Mouse (Mus musculus) heart, embryonic 15.5 days (tissue): ENCODE data around the gene 1700019N19Rik. TPM values are rescaled to one million over a fixed set of nuclear protein-coding genes. Genes with fewer than 3 reads are reported as not detected.
A peak's percentile ranks its signal among the peaks of the same experiment; 100 is the strongest.

ENCODE experiments used
- ATAC-seq: fragments of 200-750 bp; cut with Nextera tagmentation; replicated peaks from 2 replicates; pipeline ENCODE4 v1.8.0; 2017; ENCODE audit warnings: low read depth, moderate TSS enrichment; ENCODE audit not compliant: insufficient number of reproducible peaks, insufficient read depth, low FRiP score
- H3K27ac ChIP-seq: fragments of 300-500 bp; sonication (generic); 2 replicates; pipeline ENCODE4 v1.5.1; 2015; ENCODE audit warnings: mild to moderate bottlenecking, inconsistent platforms
- H3K27me3 ChIP-seq: fragments of 300-500 bp; sonication (generic); 2 replicates; pipeline ENCODE4 v1.6.1; 2015; ENCODE audit warnings: inconsistent platforms
- H3K36me3 ChIP-seq: fragments of 300-500 bp; sonication (generic); 2 replicates; pipeline ENCODE4 v1.6.1; 2015; ENCODE audit warnings: mild to moderate bottlenecking, inconsistent platforms
- H3K4me1 ChIP-seq: fragments of 300-500 bp; sonication (generic); replicated peaks from 2 replicates; pipeline ENCODE4 v1.6.1; 2015; ENCODE audit warnings: inconsistent platforms
- H3K4me2 ChIP-seq: fragments of 300-500 bp; sonication (generic); 2 replicates; pipeline ENCODE4 v1.6.1; 2015; ENCODE audit warnings: inconsistent platforms, mild to moderate bottlenecking, moderate library complexity
- H3K4me3 ChIP-seq: fragments of 300-500 bp; sonication (generic); 2 replicates; pipeline ENCODE4 v1.5.1; 2015; ENCODE audit warnings: mild to moderate bottlenecking, inconsistent platforms
- H3K9ac ChIP-seq: fragments of 300-500 bp; sonication (generic); 2 replicates; pipeline ENCODE4 v1.6.1; 2015; ENCODE audit warnings: mild to moderate bottlenecking, inconsistent platforms
- H3K9me3 ChIP-seq: fragments of 300-500 bp; sonication (generic); replicated peaks from 2 replicates; pipeline ENCODE4 v1.6.1; 2016; ENCODE audit warnings: inconsistent platforms
- WGBS: fragments of 180-500 bp; shearing (Covaris S2); methylation state at CpG from one replicate; pipeline ENCODE4 v1.1.7; 2015; ENCODE audit warnings: mixed read lengths; 5-methylcytosine and 5-hydroxymethylcytosine counted together
- polyA plus RNA-seq: library from polyadenylated mRNA; unstranded; fragments of >200 nt; fragmentation: Nextera tagmentation; extraction: Ambion mirVana; gene quantifications from 2 replicates; pipeline ENCODE4 v1.2.1, GENCODE M21; 2015

1700019N19Rik gene
- not detected in 2 replicates for polyA plus RNA-seq

DNA sequence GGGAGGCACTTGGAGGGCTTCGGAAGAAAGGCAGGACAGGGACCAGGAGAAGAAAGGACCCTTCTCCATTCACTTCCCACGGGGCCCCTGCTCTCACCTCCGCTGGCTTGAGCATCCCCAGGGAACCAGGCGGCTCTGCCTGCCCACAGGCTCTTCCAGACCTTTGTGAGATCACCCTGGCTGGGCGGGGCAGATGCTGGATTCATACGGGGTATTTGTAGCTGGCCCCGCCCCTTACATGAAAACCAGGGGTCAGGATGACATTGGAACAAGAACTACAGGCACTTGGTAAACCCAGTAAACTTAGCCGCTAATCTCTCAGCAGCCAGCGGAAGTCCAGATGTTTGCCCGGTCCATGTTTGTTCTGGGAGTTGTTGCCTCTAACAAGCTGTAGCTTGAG lies at the start of gene 1700019N19Rik:
TSS of gene 1700019N19Rik (minus strand) at position 178 of the 400 bp plus-strand sequence.
- ATAC-seq = no peak
- WGBS = 39% methylated on average over 10 of the region's 10 CpGs
- H3K27me3 ChIP-seq = no peaks in the 10 kb centered on the region
- no peak within 1 kb of the TSS for H3K27ac ChIP-seq
- peaks cover 5% of the 10 kb centered on the region for H3K36me3 ChIP-seq
- 0 out of 2 replicates have a peak, but pooled peaks cover 2% of the 10 kb centered on the region for H3K4me1 ChIP-seq
- no peaks in the 10 kb centered on the region for H3K9me3 ChIP-seq
- H3K4me2 ChIP-seq = no peak within 1 kb of the TSS
- no peak within 1 kb of the TSS for H3K9ac ChIP-seq
- H3K4me3 ChIP-seq = no peak within 1 kb of the TSS

DNA sequence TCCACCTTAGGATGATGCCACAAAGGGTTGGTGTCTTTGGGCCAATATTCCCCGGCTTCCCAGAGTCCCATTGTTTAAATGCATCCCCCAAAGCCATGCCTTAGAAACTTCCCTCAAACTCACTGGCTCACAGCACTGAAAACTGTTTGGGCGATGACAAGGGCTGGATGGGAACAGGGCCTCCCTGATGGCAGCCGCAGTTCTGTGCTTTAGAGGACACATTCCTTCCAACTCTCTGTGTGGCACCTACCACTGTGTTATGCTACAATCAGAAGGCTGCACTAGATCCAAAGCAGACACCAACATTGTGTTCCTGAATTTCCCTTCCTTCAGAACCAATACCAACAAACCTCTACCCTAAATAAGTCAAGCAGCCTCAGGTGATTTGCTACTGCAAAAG lies 49.3 kb upstream of the 1700019N19Rik start:
- 0 out of 2 replicates have a peak, but pooled peaks have one; percentile 34 for ATAC-seq
- H3K27me3 ChIP-seq = no peaks in the 10 kb centered on the region
- peak overlapping the region; percentile 81 for H3K27ac ChIP-seq
- no peak overlapping the region for H3K9ac ChIP-seq
- H3K4me3 ChIP-seq = no peak overlapping the region
- H3K4me2 ChIP-seq = no peak overlapping the region
- H3K36me3 ChIP-seq = no peaks in the 10 kb centered on the region
- H3K9me3 ChIP-seq = no peaks in the 10 kb centered on the region
- 46% methylated on average over 3 of the region's 3 CpGs for WGBS
- peaks cover 35% of the 10 kb centered on the region for H3K4me1 ChIP-seq

DNA sequence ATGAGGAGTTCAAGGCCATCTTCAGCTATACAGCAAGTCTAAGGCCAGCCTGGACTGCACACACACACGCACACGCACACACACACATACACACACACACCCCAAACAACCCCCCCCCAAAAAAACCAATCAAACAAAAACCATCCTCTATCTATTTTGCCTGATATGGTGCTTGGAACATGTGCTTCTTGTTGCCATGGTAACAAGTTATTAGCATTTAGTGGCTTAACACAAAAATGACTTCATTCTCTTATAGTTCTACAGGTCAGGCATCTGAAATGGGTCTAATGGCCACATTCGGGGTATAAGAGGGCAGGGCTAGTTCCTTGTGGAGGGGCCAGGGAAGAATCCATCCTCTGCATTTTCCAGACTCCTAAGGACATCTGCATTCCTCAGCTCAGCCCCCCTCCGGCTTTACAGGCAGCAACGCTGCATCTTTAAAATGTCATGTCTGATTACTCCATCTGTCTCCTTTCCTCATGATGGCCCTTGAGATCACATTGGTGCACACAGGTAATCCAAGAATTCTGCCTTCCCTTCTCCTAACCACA lies 46.5 kb upstream of the 1700019N19Rik start:
- H3K4me1 ChIP-seq = peaks cover 42% of the 10 kb centered on the region
- no peak overlapping the region for H3K27ac ChIP-seq
- no peak for ATAC-seq
- H3K4me2 ChIP-seq = no peak overlapping the region
- no peak overlapping the region for H3K9ac ChIP-seq
- no peaks in the 10 kb centered on the region for H3K36me3 ChIP-seq
- 79% methylated on average over 5 of the region's 5 CpGs for WGBS
- H3K9me3 ChIP-seq = no peaks in the 10 kb centered on the region
- no peak overlapping the region for H3K4me3 ChIP-seq
- no peaks in the 10 kb centered on the region for H3K27me3 ChIP-seq

GRCm38 (mm10) chr19:58839806-58840205 lies 45.5 kb upstream of the 1700019N19Rik start:
- peaks cover 42% of the 10 kb centered on the region for H3K4me1 ChIP-seq
- WGBS = 42% methylated on average over 4 of the region's 4 CpGs
- H3K36me3 ChIP-seq = no peaks in the 10 kb centered on the region
- no peak overlapping the region for H3K9ac ChIP-seq
- no peaks in the 10 kb centered on the region for H3K9me3 ChIP-seq
- no peak overlapping the region for H3K4me3 ChIP-seq
- peak overlapping the region; percentile 78 for H3K27ac ChIP-seq
- no peaks in the 10 kb centered on the region for H3K27me3 ChIP-seq
- peak; percentile 43; the same call in 1 of the 2 replicates for ATAC-seq
- H3K4me2 ChIP-seq = no peak overlapping the region

- no peaks in the 10 kb centered on the region for H3K27me3 ChIP-seq
- no peak overlapping the region for H3K4me2 ChIP-seq
- H3K36me3 ChIP-seq = no peaks in the 10 kb centered on the region
- H3K4me3 ChIP-seq = no peak overlapping the region
- peak overlapping the region; percentile 78 for H3K27ac ChIP-seq
- no peak for ATAC-seq
- H3K4me1 ChIP-seq = peaks cover 42% of the 10 kb centered on the region
- H3K9me3 ChIP-seq = no peaks in the 10 kb centered on the region
- H3K9ac ChIP-seq = no peak overlapping the region
- WGBS = 65% methylated on average over 3 of the region's 3 CpGs
Measured at GRCm38 (mm10) chr19:58839345-58839744, 45.1 kb upstream of the 1700019N19Rik start.

GRCm38 (mm10) chr19:58838706-58839105 lies 44.4 kb upstream of the 1700019N19Rik start:
- no peak for ATAC-seq
- H3K36me3 ChIP-seq = no peaks in the 10 kb centered on the region
- H3K9ac ChIP-seq = no peak overlapping the region; the same call in 1 of the 2 replicates
- no peak overlapping the region for H3K4me2 ChIP-seq
- H3K27ac ChIP-seq = peak overlapping the region; percentile 78
- peaks cover 38% of the 10 kb centered on the region for H3K4me1 ChIP-seq
- no peaks in the 10 kb centered on the region for H3K27me3 ChIP-seq
- WGBS = 51% methylated on average over 9 of the region's 9 CpGs
- no peaks in the 10 kb centered on the region for H3K9me3 ChIP-seq
- H3K4me3 ChIP-seq = no peak overlapping the region

GRCm38 (mm10) chr19:58833639-58834180 lies 39.4 kb upstream of the 1700019N19Rik start:
- Histone ChIP-seq H3K4me2 (no peak overlapping the region), H3K4me3 (no peak overlapping the region), H3K9ac (no peak overlapping the region), H3K36me3 (no peaks in the 10 kb centered on the region), H3K4me1 (peaks cover 16% of the 10 kb centered on the region), H3K27me3 (no peaks in the 10 kb centered on the region), H3K9me3 (no peaks in the 10 kb centered on the region), H3K27ac (no peak overlapping the region)
- WGBS = 70% methylated on average over 13 of the region's 13 CpGs
- no peak for ATAC-seq

GRCm38 (mm10) chr19:58832988-58833387 lies 38.7 kb upstream of the 1700019N19Rik start:
- H3K27ac ChIP-seq = no peak overlapping the region
- H3K27me3 ChIP-seq = no peaks in the 10 kb centered on the region
- WGBS = 62% methylated on average over 2 of the region's 2 CpGs
- H3K36me3 ChIP-seq = no peaks in the 10 kb centered on the region
- H3K4me1 ChIP-seq = peaks cover 9% of the 10 kb centered on the region
- H3K9ac ChIP-seq = no peak overlapping the region
- no peak overlapping the region for H3K4me2 ChIP-seq
- no peaks in the 10 kb centered on the region for H3K9me3 ChIP-seq
- no peak overlapping the region for H3K4me3 ChIP-seq
- no peak for ATAC-seq

- H3K4me2 ChIP-seq = no peak overlapping the region
- H3K9me3 ChIP-seq = no peaks in the 10 kb centered on the region
- no peak overlapping the region for H3K4me3 ChIP-seq
- H3K4me1 ChIP-seq = peaks cover 11% of the 10 kb centered on the region
- no peaks in the 10 kb centered on the region for H3K27me3 ChIP-seq
- no peak overlapping the region for H3K27ac ChIP-seq
- no peak for ATAC-seq
- H3K36me3 ChIP-seq = no peaks in the 10 kb centered on the region
- no peak overlapping the region for H3K9ac ChIP-seq
- WGBS = 91% methylated on average over 9 of the region's 9 CpGs
Measured at GRCm38 (mm10) chr19:58831280-58831922, 37.1 kb upstream of the 1700019N19Rik start.

DNA sequence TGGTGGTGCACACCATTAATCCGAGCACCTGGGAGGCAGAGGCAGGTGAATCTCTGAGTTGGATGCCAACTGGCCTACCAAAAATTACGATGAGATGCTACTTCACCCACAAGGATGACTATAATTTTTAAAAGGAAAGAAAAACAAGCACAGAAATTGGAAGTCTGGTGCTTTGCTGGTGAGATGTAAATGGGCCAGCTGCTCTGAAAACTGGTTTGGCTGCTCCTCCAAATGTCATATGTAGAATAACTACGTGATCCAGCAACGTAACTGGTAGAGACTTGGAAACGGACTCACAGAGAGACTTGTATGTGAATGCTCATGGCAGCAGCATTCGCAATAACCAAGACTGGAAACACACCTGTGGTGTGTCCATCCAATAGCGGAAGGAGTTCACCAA lies 35.9 kb upstream of the 1700019N19Rik start:
- H3K4me1 ChIP-seq = peaks cover 11% of the 10 kb centered on the region
- 91% methylated on average over 7 of the region's 7 CpGs for WGBS
- H3K27ac ChIP-seq = no peak overlapping the region
- H3K4me3 ChIP-seq = no peak overlapping the region
- no peak overlapping the region for H3K4me2 ChIP-seq
- H3K27me3 ChIP-seq = no peaks in the 10 kb centered on the region
- no peaks in the 10 kb centered on the region for H3K9me3 ChIP-seq
- no peak for ATAC-seq
- H3K9ac ChIP-seq = no peak overlapping the region
- no peaks in the 10 kb centered on the region for H3K36me3 ChIP-seq

DNA sequence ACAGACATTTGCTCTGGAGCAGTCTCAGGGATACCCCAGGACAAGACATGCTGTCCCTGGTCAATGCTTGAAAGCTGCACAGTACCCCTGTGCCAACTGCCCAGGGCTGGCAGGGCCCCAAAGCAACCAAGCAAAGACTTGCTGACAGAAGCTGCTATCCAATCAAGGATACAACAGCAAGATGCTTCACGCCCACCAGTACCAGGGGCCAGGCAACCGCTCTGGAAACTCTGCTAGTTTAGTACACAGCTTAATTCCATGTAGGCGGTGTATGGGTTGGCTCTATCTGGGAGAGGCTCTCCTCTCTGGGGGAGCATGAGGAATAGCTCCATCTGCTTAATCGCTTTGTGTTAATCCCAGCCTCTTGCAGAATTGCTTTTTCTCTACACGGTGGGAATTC lies 35.3 kb upstream of the 1700019N19Rik start:
- Histone ChIP-seq H3K27me3 (no peaks in the 10 kb centered on the region), H3K4me3 (no peak overlapping the region), H3K36me3 (no peaks in the 10 kb centered on the region; the same call in 1 of the 2 replicates), H3K9me3 (no peaks in the 10 kb centered on the region), H3K4me1 (peaks cover 11% of the 10 kb centered on the region), H3K4me2 (no peak overlapping the region), H3K9ac (no peak overlapping the region), H3K27ac (no peak overlapping the region)
- ATAC-seq = no peak
- WGBS = 68% methylated on average over 5 of the region's 5 CpGs
